Mouse (Mus musculus): ENCODE data around the gene Zfp36l1.

The Zfp36l1 gene

GRCm38 (mm10) chr12:80131359-80132249, 18.8 kb upstream of the Zfp36l1 start:
- DNase-seq (ENCODE audit: low read depth, low spot score): no peak

GRCm38 (mm10) chr12:80130558-80131358, 17.9 kb upstream of the Zfp36l1 start:
- no peak for DNase-seq (ENCODE audit: low read depth, low spot score)

GRCm38 (mm10) chr12:80129531-80129930, 16.7 kb upstream of the Zfp36l1 start:
- no peak for DNase-seq (ENCODE audit: low read depth, low spot score)

GRCm38 (mm10) chr12:80127191-80127762, 14.5 kb upstream of the Zfp36l1 start:
- no peak for DNase-seq (ENCODE audit: low read depth, low spot score)

GRCm38 (mm10) chr12:80125316-80125715, 12.5 kb upstream of the Zfp36l1 start:
- DNase-seq (ENCODE audit: low read depth, low spot score): no peak

- DNase-seq (ENCODE audit: low read depth, low spot score): no peak
Measured at GRCm38 (mm10) chr12:80124756-80125155, 11.9 kb upstream of the Zfp36l1 start.

- DNase-seq (ENCODE audit: low read depth, low spot score): no peak
Measured at GRCm38 (mm10) chr12:80124211-80124610, 11.4 kb upstream of the Zfp36l1 start.

- DNase-seq (ENCODE audit: low read depth, low spot score): no peak
Measured at GRCm38 (mm10) chr12:80123227-80123803, 10.5 kb upstream of the Zfp36l1 start.

- no peak for DNase-seq (ENCODE audit: low read depth, low spot score)
Measured at GRCm38 (mm10) chr12:80121438-80121837, 8.6 kb upstream of the Zfp36l1 start.

- no peak for DNase-seq (ENCODE audit: low read depth, low spot score)
Measured at GRCm38 (mm10) chr12:80118588-80118987, 5.8 kb upstream of the Zfp36l1 start.

GRCm38 (mm10) chr12:80116206-80117112, 3.6 kb upstream of the Zfp36l1 start:
- DNase-seq (ENCODE audit: low read depth, low spot score): no peak

GRCm38 (mm10) chr12:80115863-80116194, 3.0 kb upstream of the Zfp36l1 start:
- DNase-seq (ENCODE audit: low read depth, low spot score): no peak

GRCm38 (mm10) chr12:80115142-80115862, 2.5 kb upstream of the Zfp36l1 start:
- peak; percentile 87 for DNase-seq (ENCODE audit: low read depth, low spot score)

GRCm38 (mm10) chr12:80114892-80115141, 2.0 kb upstream of the Zfp36l1 start:
- DNase-seq (ENCODE audit: low read depth, low spot score): peak; percentile 75

GRCm38 (mm10) chr12:80114031-80114891, 1.4 kb upstream of the Zfp36l1 start:
- no peak for DNase-seq (ENCODE audit: low read depth, low spot score)

- no peak for DNase-seq (ENCODE audit: low read depth, low spot score)
Measured at GRCm38 (mm10) chr12:80113586-80114021, 791 bp upstream of the Zfp36l1 start.

GRCm38 (mm10) chr12:80112071-80112660, 647 bp downstream of the Zfp36l1 start:
- no peak for DNase-seq (ENCODE audit: low read depth, low spot score)

- no peak for DNase-seq (ENCODE audit: low read depth, low spot score)
Measured at GRCm38 (mm10) chr12:80111131-80112070, 1.4 kb downstream of the Zfp36l1 start.
